Mouse (Mus musculus) erythroblast, embryonic 14.5 days (primary cell): ENCODE data around the gene Efcab2. TPM values are rescaled to one million over a fixed set of nuclear protein-coding genes. Genes with fewer than 3 reads are reported as not detected.
"Not testable (repeated sequence)": the region's sequence is repeated elsewhere in the genome, so short reads cannot be mapped to it uniquely, and the experiment has no call there.

Experiments
- H3K27me3 ChIP-seq: 2 replicates; pipeline ENCODE4 v1.6.1; 2012; ENCODE audit warnings: inconsistent platforms; ENCODE audit not compliant: control insufficient read depth
- H3K36me3 ChIP-seq: 2 replicates; pipeline ENCODE4 v1.6.1; 2012; ENCODE audit warnings: mild to moderate bottlenecking, inconsistent platforms; ENCODE audit not compliant: control insufficient read depth
- H3K4me1 ChIP-seq: 2 replicates; pipeline ENCODE4 v1.6.1; 2012; ENCODE audit warnings: inconsistent platforms; ENCODE audit not compliant: control insufficient read depth
- H3K4me3 ChIP-seq: replicated peaks from 2 replicates; pipeline ENCODE3; 2012; ENCODE audit warnings: moderate library complexity, mild to moderate bottlenecking, inconsistent platforms
- H3K9me3 ChIP-seq: 2 replicates; pipeline ENCODE4 v1.6.1; 2012; ENCODE audit warnings: low read length, inconsistent platforms, mixed read lengths; ENCODE audit not compliant: control insufficient read depth
- GATA1 ChIP-seq: IDR thresholded peaks from 2 replicates; pipeline ENCODE4 v1.6.1; 2012; ENCODE audit warnings: low read length, inconsistent platforms, mixed read lengths
- TAL1 ChIP-seq: IDR thresholded peaks from 3 replicates; pipeline ENCODE4 v1.6.1; 2012; ENCODE audit warnings: low read length, inconsistent platforms, mixed read lengths
- polyA plus RNA-seq: library from polyadenylated mRNA; stranded (reverse); fragments of >175 nt; gene quantifications from 2 replicates; pipeline ENCODE4 v1.2.3, GENCODE M21; 2012

Gene Efcab2
- polyA plus RNA-seq, 1 experiment, result 0.06 TPM

DNA sequence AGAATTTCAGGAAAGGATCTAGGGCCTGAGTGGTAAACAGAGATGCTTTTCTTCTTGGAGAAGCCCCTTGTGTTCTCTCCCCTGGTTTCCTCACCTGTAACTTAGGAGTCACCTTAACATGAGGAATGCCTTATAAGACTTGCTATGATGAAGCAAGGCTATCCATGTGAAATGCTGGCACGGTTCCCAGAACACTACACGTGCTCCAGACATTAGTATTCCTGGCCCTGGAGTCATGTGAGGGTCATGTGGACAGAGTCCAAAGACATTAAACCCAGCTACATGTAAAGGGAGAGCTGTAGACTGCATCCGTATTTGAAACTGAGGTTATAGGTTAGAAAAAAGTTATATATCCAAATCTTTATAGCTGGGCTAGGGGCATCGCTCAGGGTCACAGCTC lies 9.5 kb upstream of the Efcab2 start:
- TF ChIP-seq GATA1, result no peak
- no peak for TF ChIP-seq TAL1
- Histone ChIP-seq H3K9me3 (peaks cover 3% of the 10 kb centered on the region), H3K36me3 (no peaks in the 10 kb centered on the region), H3K4me1 (peaks cover 12% of the 10 kb centered on the region), H3K4me3 (no peak overlapping the region), H3K27me3 (peaks cover 4% of the 10 kb centered on the region; the same call in 1 of the 2 replicates)

DNA sequence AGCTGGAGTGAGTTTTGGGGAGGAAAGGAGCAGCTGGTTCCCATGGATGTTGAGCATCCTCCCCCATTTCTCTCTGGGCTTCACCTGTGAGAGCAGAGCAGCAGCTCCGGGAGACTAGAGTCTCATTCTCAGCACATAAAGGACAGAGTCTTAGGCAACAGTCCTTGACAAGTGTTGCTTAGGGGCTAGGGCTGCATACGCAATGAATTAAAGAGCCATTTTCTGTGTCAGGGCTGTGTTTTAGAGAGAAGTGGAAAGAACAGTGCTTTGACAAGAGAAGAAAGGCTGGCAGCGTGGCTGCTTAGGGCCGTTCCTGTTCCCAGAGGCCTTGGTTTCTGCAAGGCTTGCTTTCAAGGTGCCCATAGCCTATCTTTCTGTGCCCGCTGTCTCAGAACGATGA lies 6.0 kb upstream of the Efcab2 start:
- peaks cover 28% of the 10 kb centered on the region for H3K4me1 ChIP-seq
- peaks cover 3% of the 10 kb centered on the region for H3K9me3 ChIP-seq
- no peaks in the 10 kb centered on the region for H3K27me3 ChIP-seq
- TF ChIP-seq GATA1 (no peak), TAL1 (no peak)
- no peaks in the 10 kb centered on the region for H3K36me3 ChIP-seq
- H3K4me3 ChIP-seq, result no peak overlapping the region

DNA sequence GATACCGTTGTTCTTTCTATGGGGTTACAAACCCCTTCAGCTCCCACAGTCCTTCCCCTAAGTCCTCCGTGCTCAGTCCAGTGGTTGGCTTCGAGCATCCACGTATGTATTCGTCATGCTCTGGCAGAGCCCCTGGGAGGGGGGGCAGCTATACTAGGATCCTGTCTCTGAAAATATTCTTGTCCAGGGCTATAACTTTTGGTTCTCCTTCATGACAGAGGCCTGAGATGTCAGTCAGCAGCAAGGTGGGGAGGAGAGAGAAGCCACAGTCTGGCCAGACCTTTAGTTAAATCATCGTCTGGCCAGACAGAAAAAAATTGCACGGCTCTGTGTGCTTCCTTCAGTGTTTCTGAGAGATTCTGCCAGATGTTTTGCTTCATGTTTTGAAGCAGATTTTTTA lies 5.2 kb upstream of the Efcab2 start:
- Histone ChIP-seq H3K27me3 (no peaks in the 10 kb centered on the region), H3K4me1 (peaks cover 32% of the 10 kb centered on the region), H3K9me3 (peaks cover 3% of the 10 kb centered on the region), H3K4me3 (no peak overlapping the region), H3K36me3 (no peaks in the 10 kb centered on the region)
- TF ChIP-seq TAL1, result no peak
- TF ChIP-seq GATA1, result no peak

DNA sequence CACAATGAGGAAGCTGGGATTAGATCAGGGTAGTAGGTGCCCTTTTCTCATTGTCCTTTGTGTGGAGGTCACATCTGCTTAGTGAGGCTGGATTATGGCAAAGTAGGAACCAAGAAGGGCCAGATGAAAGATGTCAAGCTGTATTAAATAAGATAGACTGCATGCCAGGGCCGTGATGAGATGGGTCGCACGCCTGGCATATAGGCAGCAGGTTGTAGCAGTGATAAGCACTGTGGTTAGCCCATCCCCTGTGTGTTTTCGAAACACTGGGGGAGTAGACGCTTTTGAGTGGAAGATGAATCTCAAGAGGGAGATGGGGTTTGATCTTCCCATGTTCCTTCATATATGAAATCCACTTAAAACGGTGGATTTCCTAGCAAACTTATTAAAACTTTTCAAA lies 3.9 kb upstream of the Efcab2 start:
- Histone ChIP-seq H3K4me3 (no peak overlapping the region), H3K27me3 (no peaks in the 10 kb centered on the region), H3K4me1 (peaks cover 35% of the 10 kb centered on the region), H3K9me3 (peaks cover 3% of the 10 kb centered on the region), H3K36me3 (no peaks in the 10 kb centered on the region)
- TF ChIP-seq GATA1 (no peak), TAL1 (peak; percentile 36; the same call in 2 of the 3 replicates)

DNA sequence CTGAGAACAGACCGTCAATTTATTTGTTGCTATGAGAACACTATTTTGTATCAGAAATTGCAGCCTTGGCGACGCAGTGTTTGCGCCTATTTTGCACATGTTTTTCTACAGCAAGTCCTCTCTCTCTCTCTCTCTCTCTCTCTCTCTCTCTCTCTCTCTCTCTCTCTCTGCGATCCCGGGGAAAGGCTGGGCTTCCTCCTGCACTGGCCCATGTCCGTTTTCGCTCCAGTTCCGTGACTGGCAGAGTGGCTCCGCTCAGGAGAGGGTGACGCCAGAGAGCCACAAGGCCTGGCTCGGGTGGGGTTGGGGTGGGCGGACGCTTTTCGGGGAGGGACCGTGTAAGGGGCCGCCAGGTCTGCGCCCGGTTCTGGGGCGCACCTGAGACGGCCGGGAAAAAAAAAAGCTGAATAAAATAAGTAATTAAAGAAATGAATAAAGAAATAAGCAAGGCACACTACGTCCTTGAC lies 407 bp upstream of the Efcab2 start:
- no peaks in the 10 kb centered on the region for H3K27me3 ChIP-seq
- H3K4me3 ChIP-seq, result peak overlapping the region; percentile 100
- TF ChIP-seq TAL1 (no peak), GATA1 (no peak)
- H3K9me3 ChIP-seq, result no peaks in the 10 kb centered on the region
- H3K36me3 ChIP-seq, result no peaks in the 10 kb centered on the region
- peaks cover 34% of the 10 kb centered on the region for H3K4me1 ChIP-seq

DNA sequence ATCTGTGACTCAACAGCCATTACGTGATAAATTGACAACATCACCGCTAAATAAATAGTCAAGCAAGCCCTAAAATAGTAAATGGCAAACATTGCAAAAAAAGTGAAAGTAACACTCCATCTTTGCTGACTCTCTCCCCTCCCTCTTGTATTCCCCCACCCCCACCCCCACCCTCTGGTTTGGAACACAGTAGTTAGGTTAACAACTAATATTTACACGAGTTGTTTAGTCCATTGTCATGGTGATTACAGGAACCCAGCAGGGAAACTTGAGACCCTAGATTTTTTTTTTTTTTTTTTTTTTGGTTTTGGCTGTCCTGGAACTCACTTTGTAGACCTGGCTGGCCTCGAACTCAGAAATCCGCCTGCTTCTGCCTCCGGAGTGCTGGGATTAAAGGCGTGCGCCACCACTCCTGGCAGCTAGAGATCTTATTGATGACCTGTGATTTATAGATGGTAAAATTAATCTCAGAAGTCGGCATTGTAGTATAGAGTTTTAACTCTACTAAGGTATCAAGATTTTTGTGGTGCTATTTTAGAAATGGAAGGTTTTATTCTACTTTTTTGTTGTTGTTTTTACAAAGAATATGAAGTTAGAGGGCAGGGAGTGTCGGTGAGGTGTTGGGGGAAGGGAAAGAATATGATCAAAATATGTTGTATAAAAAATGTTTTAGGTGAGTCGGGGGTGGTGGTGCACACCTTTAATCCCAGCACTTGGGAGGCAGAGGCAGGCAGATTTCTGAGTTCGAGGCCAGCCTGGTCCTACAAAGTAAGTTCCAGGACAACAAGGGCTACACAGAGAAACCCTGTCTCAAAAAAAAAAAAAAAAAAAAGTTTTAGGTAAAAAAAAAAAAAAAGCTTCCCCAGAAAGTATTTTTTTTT lies 1.1 kb downstream of the Efcab2 start:
- peaks cover 22% of the 10 kb centered on the region for H3K4me1 ChIP-seq
- H3K9me3 ChIP-seq, result no peaks in the 10 kb centered on the region
- no peaks in the 10 kb centered on the region for H3K36me3 ChIP-seq
- H3K27me3 ChIP-seq, result no peaks in the 10 kb centered on the region
- peak overlapping the region; percentile 100 for H3K4me3 ChIP-seq
- TF ChIP-seq TAL1, result no peak
- TF ChIP-seq GATA1, result no peak

DNA sequence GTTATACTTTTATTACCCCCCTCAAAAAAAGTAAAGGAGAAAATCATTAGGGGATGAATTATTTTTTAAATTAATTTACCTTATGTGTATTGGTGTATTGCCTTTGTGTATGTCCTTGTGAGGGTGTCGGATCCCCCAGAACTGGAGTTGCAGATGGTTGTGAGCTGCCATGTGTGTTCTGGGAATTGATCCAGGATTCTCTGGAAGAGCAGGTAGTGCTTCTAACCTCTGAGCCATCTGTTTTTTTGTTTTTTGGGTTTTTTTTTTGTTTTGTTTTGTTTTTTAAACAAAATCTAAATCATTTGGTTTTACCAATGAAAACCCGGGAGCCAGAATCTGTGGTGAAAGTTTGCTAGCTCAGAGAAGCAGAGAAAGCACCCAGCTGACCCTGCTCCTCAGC lies 1.8 kb downstream of the Efcab2 start:
- no peaks in the 10 kb centered on the region for H3K9me3 ChIP-seq
- no peaks in the 10 kb centered on the region for H3K36me3 ChIP-seq
- TF ChIP-seq TAL1, result no peak
- no peak for TF ChIP-seq GATA1
- no peak overlapping the region for H3K4me3 ChIP-seq
- H3K4me1 ChIP-seq, result peaks cover 16% of the 10 kb centered on the region
- no peaks in the 10 kb centered on the region for H3K27me3 ChIP-seq

DNA sequence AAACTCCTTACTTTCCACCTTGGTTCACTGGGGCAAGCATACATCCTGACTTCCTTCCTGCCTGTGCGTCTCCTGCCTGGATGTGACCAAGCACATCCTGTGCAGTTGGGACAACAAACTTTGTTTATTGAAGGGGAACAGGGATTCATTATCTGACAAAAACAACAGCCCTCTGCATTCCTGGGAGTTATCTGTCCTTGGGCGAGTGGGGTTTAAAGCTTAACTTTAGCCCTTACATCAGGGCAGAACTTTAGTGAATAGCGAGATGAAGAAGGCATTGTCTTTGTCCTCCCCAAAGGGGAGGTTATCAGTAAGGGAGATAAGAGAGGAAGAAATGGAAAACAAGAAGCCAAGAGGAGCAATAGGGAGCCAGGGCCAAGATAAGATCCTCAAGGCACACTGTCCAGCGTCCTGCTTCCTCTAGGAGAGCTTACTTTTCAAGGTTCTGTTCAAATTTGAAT lies 3.0 kb downstream of the Efcab2 start:
- Histone ChIP-seq H3K27me3 (no peaks in the 10 kb centered on the region), H3K9me3 (no peaks in the 10 kb centered on the region), H3K4me3 (no peak overlapping the region), H3K36me3 (no peaks in the 10 kb centered on the region), H3K4me1 (peaks cover 14% of the 10 kb centered on the region)
- TF ChIP-seq GATA1, result no peak
- no peak for TF ChIP-seq TAL1

DNA sequence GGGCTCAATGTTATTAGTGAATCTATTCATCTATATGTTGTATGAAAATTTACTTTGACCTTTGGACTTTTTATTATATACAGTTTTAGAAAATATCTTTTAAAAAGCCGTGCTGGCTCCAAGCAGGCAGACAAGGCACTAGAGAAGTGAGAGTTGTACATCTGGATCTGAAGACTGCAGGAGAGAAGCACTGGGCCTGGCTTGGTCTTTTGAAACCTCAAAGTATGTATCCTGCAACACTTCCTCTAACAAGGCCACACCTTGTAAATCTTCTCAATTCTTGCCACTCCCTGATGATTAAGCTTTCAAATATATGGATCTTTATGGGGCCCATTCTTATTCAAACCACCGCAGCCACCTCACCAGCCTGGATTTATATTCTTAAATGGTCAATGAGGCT lies 7.5 kb downstream of the Efcab2 start:
- H3K4me3 ChIP-seq, H3K36me3 ChIP-seq, H3K9me3 ChIP-seq, H3K27me3 ChIP-seq, H3K4me1 ChIP-seq: not testable (repeated sequence)

DNA sequence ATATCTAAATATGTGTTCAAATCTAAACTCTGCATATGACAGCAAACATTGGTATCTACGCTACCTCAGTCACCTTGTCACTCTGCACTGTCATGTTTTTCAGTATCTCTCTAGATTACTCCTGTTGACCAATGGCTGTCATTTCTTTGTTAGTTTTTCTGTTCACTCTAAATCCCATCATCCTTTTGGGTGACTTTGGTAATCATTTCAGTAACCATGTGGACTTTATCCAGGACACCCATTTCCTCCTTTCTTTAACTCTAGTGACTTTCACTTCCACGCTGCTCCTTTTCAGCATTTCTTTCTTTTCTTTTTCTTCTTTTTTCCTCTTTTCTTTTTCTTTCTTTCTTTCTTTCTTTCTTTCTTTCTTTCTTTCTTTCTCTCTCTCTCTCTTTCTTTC lies 13.7 kb downstream of the Efcab2 start:
- H3K9me3 ChIP-seq, result no peaks in the 10 kb centered on the region
- H3K4me3 ChIP-seq, result no peak overlapping the region
- no peaks in the 10 kb centered on the region for H3K27me3 ChIP-seq
- H3K4me1 ChIP-seq, result peaks cover 6% of the 10 kb centered on the region
- H3K36me3 ChIP-seq, result no peaks in the 10 kb centered on the region
- TF ChIP-seq GATA1 (no peak), TAL1 (no peak)
